Mouse (Mus musculus): ENCODE measurements at regions not wholly inside any gene's neighbourhood (a gene's known extent, or its start where the extent isn't known, plus 50 kb on each side); places are given as distances from the start of the nearest gene placed in this dataset.
"Not testable (repeated sequence)": the region's sequence is repeated elsewhere in the genome, so short reads cannot be mapped to it uniquely, and the experiment has no call there.

DNA sequence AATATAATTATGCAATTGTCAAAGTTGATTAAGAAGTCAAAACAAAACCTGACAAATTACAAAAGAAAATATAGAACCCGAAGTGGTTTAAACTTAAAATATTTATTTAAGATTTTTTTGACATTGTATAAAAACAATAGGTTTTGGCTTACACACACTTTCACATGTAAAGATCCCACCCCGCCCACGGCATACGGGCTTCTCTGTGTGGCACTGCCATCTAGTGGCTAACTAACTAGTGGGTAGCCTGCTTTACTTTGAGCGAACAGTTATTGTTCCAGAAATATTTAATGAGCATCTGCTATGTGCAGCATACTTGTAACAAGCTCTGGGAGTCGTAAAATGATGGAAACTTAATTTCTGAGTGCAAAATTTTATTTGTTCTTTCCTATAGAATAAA lies 716.3 kb upstream of the Intu start:
- DNase-seq = no peak

DNA sequence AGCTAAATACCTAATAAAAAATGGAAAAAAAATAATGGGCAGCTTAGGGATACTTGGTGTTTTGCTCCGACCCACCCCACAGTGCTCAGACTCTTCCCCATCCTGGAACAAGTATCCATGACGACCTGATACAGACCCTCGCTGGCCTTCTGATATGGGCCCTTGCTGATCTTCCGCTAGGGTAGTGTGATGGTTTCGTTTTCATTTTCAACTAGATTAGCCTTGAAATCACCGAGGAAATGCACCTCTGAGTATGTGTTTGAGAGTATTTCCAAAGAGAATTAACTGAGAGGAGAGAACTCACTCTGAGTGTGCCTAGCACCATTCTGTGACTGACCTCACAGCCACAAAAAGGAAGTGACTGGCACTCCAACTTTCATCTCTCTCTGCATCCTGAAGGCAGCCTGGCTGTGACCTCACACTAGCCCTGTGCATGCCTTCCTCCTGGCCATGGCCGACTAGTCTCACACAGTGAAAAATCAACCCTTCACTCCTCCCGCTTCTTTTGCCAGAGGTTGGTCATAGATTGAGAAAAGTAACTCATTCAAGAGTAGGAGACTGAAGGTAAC lies 700.5 kb upstream of the Intu start:
- no peak for DNase-seq

DNA sequence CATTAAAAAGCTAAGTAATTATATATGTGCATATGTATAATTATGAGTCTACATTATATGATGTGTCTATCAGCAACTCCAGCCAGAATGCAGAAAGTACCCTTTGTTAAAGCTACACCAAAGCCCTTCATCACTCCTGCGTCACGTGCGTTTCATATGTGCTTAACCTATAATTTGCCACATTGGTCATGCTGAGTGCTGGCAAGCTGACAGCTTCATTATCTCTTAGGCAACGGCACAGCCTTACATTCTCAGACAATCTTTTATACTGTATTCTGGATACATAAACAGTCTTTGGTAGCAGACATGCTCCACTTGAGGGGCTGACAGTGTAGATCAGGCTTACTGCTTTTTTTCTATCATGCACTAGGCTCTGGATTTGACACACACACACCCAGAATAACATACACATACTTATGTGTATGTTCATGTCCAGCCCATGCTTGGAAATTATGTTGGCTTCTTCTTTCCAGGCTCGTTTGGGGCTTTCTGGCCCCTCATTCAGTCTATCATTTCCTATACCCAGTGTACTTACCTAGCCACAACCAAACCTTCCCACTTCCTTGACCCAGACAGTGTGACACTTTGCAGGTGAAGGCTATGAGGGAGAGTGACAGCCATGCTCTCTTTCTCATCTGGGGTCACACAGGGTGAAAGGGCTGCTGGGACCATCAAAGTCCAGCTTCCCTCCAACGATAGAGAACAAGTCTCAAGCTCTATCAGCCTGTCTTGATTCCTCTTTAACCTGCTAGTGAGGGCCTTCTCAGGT lies 692.5 kb upstream of the Intu start:
- no peak for DNase-seq

DNA sequence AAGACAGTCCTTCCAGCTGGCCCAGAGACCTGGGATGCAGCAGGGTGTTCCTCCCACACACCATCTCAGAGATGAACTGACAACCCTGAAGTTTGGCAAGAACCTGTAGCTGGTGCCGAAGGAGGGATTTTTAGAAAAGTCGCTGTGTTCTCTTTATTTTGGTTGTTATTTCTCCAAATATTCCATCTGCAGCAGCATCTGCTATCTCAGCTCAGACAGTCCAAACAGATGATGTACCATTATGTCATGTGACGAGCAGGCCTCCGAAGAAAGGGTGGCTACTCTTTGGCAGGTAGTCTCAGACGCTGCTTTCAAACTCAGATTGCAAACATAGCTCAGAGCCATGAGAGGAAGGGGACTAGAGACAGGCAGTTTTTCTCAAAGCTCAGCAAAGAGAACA lies 690.1 kb upstream of the Intu start:
- DNase-seq = no peak

DNA sequence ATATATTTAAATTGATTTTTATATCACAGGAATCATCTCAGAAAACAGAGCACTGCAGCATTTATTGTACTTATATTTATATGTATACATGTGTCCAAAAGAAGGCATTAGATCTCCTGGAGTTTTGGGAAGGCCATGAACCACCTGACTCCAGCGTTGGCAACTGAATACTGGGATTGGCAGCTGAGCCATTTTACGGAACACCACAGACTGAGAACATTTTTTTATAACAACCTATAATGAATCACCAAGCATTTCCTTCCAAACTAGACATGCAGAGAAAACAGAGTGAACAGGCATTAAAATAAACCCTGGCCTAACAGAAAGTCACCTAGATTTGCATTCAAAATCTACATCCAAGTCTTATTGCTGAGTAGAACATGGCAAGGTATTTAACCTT lies 686.0 kb upstream of the Intu start:
- no peak for DNase-seq

DNA sequence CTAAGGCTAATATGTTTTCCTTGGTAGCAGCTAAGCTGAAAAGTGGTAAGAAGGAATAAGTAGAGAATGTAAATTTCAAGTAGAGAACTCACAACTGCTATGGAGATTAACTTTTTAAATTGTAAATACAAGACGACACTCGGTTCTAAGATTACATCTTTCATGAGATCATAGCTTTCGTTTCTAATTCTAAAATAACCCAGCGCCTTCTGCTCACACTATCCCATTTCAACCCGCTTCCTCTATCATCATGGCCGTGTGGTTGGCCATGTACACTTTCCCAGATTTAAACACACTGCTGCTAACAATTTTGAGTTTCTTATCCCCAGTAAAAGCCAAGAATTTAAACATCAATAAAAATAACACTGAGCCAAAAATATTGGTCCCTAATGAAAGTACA lies 682.3 kb upstream of the Intu start:
- DNase-seq = no peak

DNA sequence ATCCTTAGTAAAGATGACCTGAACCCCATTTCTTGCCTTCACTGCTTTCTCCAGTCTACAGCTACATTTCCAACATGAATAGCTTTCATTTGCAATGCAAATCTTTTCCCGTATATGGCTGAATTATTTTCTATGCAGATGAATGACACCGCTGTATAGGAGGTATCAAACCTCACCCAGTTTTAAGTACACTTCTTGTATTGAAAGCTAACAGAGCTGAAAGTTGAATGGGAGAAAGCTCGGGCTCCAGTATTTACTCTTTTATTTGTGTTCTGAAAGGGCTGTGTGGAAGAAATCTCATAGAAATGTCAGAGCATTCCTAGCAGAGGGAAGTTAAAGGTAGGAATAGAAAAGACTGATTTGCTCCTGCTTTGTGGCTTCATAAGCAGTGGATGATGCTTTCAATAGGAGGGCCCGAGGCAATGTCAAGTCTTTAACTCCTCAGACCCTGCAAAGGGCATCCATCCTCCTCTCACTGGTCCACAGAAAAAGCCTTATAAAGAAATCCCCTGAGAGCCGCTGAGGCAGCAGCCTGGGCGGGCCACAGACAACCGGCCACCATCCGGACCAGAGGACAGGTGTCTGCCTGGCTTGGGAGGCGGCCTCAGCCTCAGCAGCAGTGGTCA lies 673.8 kb upstream of the Intu start:
- no peak for DNase-seq

GRCm38 (mm10) chr3:39876046-39876445 lies 655.0 kb upstream of the Intu start:
- DNase-seq = not testable (repeated sequence)

GRCm38 (mm10) chr3:39884370-39884769 lies 646.7 kb upstream of the Intu start:
- DNase-seq = no peak

DNA sequence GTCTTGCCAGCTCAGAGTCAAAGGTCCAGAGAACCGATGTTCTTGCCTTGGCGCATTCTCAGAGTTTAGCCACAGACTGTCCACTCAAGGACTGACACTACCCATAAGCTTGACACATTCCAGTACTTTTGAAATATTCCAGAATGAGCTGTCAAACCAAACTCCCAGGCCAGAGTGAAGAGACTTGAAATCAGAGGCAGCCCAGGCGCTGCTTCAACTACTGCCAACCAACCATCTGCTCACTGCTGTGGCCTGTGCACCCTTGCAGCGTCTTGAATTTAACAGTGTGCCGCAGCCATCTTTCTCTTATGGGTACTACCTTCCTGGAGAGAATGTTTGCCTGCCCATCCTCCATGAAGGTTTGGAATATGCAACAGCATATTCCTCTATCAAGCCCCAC lies 642.7 kb upstream of the Intu start:
- DNase-seq = no peak

DNA sequence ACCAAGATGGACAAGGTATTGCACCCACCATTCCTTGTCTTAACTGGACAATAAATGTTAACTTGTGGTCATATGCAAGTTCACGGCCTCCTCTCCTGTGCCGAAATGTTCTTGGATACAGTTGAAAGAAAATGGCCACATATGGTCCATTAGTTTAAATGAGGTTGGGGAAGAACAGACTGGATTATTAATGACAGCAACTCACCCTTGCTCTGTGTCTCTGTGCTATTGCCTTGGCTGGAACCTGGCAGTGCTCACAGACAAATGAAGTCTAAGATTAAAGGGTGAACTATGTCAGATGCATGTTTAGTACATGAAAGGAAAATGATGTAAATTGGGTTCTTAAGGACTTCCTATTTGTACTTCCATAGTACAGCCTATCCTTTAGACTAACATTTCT lies 641.9 kb upstream of the Intu start:
- no peak for DNase-seq

DNA sequence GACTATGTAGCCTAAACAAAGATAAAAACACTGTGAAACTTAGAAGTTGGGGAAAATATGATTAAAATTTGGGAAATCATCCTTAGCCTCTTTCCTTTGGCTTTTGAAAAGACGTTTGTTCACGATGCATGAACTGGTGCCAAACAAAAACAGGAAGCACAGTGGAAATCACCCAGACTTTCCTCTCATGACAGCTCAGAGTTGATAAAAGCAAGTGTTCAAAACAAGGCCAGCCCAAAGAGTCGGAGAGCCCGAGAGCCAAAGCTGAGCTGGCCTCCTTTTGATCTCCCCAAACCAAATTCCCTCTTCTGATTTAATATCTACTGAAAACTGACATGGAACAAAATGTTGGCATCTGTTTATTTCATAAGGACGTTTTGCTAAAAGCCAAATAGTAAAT lies 632.1 kb upstream of the Intu start:
- no peak for DNase-seq

GRCm38 (mm10) chr3:39900207-39900606 lies 630.9 kb upstream of the Intu start:
- DNase-seq = no peak

DNA sequence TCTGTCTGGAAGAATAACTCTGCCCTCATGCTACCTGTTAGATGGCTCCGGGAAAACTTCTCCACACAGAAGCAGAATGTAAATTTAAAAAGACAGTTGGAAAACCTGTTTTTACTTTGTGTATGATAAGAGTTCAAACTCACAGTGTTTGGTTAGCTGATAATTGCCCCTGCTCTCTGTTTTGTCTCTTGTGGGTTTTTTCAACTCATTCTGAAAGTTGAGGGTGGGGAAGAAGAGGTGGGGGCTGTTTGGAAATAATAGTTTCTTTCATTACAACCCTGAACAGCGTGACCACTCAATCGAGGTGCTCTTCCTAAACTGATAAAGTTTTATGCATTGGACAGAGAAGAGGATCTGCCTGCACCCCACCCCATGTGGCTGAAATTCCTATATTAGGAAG lies 626.7 kb upstream of the Intu start:
- no peak for DNase-seq

DNA sequence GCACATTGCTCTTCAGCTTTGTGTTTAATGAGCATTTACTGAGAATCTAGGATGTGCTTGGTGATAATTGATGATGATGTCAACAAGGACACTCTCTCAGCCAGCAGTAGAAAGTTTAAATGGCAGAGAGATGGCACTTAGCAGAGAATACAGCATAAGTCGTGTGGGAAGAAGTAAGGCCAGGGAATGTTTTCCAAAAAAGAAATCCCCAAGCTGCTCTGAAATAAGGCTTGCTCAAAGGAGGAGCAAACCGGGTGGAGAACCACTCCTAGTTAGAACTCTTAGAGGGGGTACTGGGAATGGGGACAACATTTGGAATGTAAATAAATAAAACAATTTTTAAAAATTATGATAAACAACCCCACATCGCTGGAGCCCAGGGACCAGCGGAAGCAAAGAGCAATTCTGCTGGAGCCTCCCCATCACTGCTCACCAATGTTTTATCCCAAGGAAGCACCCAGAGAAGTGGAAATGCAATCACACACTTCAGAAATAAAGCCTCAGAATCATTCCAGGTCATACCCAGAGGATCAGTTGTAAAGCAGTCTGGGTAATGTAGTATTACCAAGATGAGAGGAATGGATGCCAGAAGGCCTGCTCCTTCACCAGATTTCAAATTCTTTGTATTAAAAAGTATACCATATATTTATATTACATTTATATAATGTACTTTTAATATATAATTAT lies 622.3 kb upstream of the Intu start:
- no peak for DNase-seq

GRCm38 (mm10) chr3:39909642-39910041 lies 621.4 kb upstream of the Intu start:
- no peak for DNase-seq

DNA sequence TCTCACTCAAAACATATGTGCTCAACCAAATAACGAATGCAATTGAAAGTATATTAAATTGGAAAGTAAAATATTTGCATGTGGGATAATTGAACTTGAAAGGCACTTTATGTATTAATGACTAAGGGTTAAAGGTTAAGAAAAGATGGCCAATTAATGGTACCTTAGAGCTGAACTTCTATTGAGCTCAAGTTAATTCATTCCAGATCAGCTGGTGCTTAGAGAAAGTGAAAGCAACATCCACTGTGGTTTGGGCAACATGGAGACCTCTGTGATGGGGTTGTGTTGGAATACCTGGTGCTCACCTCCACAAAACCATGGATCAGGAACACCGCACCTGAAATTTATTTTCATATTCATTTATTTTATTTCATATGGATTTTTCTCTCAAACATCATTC lies 612.5 kb upstream of the Intu start:
- no peak for DNase-seq

DNA sequence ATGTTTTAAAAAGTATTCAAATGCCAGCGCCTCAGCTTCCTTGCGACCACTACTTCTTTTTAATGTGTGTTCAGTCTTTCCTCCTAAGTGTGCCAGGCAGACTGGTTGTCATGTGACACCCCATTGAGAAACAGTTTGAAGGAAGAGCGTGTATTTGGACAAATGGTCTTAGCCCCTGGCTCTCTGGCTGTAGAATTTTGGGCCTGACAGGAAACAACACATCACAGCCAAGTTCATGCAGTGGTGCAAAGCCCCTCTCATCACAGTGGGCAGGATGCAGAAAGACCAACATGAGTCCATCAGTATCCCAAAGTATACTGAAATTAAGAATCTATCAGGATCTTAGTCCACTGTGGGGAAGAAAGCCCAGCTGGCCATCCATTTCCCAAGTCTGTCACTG lies 605.6 kb upstream of the Intu start:
- no peak for DNase-seq

DNA sequence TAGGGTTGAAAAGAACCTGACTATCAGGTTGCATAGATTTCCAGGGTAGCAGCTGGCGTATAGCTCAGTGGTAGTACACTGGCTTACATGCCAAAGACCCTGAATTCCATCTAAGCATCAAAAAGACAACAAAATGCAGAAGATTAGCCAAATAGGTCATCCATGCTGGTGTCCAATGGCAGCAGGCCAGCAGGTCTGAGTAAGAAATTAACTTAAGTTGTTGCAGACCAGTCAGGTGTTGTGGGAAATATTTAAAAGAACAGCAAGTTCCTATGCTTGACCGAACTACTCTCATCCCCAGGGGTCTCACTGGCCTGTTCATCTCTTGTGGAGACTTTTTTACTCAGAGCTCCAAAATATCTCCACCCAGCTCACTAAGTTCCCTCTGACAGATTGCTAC lies 602.7 kb upstream of the Intu start:
- no peak for DNase-seq

DNA sequence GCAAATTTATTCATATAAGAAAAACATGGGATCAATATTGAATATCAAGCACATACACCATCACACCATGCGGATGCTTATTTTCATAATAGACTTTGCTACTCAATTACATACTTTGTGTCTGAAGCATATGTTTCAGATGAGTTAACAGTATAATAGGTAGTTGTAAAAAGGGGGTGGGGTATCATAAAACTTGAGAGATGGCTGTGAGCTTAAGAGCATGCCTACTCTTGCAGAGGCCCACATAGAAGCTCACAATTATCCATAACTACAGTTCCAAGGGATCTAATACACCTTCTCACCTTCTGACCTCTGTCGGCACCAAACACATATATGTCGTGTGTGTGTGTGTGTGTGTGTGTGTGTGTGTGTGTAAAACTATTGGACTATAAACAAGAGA lies 597.7 kb upstream of the Intu start:
- no peak for DNase-seq

DNA sequence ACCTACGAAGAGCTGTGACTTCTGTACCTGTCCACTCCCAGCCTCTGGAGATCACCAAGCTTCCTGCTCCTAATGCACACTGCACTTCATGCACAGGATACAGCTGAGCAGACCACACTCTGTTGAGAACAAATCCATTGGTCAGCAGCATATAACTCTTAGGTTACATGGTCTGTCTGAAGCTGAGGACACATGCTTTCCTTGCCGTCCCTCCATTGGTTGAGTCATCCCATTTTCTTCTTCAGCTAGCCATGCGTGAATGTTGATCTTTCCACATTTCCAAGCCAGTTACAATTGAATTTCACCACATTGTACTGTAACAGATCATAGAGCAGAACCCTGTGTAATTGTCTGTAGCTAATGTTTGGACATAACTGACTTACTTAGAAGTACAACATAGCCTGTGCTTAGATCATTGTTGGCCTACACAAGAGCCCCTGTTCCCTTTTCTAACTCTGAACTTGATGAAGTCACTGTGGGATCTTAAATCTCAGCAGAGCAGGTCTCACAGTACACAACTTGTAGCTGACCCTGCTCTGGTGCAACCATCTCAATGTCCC lies 593.3 kb upstream of the Intu start:
- DNase-seq = no peak

GRCm38 (mm10) chr3:39944581-39944980 lies 586.5 kb upstream of the Intu start:
- DNase-seq = no peak

GRCm38 (mm10) chr3:39952103-39952502 lies 579.0 kb upstream of the Intu start:
- no peak for DNase-seq

DNA sequence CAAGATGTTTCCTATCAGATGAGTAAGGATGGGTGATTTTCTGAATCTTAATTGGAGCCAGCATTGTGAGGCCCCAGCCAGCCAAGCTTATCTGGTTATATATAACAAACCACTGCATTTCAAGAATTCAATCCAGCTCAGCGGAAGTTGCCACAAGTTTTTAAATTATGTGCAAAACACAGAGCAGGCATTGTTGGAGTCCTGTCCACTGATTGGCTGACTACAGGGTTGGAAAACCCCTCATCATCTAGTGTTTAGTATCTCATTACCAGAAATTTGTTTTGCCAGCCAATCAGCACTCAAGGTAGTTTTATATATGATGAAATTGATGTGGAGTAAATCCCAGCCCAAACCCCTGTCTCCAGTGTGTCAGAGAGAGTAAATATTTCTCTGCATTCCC lies 578.5 kb upstream of the Intu start:
- no peak for DNase-seq

All from cerebellum, adult 11-12 months (tissue).